Mouse (Mus musculus): ENCODE measurements around the gene 1700025G04Rik.

1700025G04Rik gene

GRCm38 (mm10) chr1:151890041-151890621, 199.8 kb downstream of the 1700025G04Rik start:
- peak; percentile 46 for DNase-seq

DNA sequence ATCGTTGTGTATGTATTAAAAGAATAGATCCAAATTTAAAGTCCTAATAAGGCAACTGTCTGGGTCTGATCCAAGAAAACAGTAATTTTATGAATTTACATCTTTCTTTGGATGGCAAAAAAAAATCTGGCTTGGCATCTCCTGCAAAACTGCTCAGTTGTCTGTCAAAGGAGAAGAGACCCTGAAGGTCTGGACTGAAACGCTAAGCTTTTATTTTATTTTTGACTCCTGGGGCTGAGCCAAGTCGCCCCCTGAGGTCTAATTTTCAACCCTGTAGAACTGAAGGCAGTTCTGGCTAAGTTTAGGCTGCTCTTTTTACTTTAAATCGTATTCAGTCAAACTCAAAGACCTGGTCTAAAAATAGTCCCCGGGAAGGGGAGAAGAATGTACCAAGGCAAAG, 202.3 kb downstream of the 1700025G04Rik start:
- DNase-seq = no peak

- DNase-seq = no peak
These were observed 202.8 kb downstream of the 1700025G04Rik start for GRCm38 (mm10) chr1:151887126-151887525.

GRCm38 (mm10) chr1:151886171-151886570, 203.8 kb downstream of the 1700025G04Rik start:
- no peak for DNase-seq

DNA sequence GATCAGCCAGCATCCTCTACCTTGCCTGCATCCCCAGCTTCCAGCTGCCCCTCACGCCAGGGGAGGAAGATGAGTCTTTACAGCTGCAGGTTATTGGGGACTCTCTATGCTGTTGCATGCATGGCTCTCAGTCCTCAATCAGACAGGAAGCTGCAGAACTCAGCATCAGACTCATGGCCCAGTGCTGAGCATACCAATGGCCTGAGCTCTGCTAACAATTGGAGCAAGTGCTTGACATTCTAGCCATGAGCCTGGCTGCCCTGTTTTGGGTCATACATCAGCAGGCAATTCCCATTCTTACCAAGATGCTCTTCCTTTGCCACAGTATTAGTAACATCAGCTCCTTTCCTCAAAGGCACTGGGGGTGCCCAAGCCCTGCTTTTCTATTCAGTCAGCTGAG, 208.7 kb downstream of the 1700025G04Rik start:
- no peak for DNase-seq

DNA sequence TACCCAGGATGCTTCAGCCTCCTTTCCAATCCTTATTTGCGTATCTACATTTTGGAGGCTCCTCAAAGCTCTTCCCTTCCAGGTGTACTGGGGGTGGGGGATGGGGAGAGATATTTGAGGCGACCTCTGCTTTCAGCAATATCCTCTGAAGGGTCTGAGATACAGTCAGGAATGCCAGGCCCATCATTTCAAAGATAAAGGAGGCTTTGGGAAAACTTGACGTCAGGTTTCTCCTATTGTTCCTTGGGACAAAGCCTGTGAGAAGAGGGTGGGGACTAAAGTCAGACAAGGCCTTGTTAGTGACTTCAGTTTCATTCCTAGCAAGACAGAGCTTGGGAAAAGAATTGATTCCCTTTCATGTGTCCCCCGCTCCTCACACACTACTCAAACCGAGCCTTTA, 209.2 kb downstream of the 1700025G04Rik start:
- DNase-seq = no peak

GRCm38 (mm10) chr1:151879966-151880365, 210.0 kb downstream of the 1700025G04Rik start:
- DNase-seq = no peak

DNA sequence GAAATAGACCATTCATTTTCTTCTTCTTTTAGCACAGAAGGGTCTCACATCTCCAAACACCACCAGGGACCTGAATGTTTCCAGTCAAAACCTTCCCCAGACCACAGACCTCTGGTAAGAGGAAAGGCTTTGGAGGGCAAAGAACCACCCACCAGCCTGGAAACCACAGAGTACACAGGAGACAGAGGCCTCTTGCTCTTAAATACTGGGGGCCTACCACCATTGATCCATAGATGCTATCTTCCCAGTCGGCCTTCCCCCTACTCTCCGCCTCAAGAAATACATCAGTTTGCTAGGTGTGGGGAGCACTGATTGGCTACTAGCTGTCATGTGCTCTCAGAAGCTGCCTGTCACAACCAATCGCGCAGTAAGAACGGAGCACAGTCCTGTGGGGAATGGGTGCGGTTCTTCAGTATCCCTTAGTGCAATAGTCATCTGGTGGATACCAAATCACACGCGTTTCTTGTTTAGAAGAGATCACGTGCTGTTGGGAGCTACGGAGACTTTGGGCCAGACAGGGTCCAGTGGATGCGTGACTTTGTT, 210.5 kb downstream of the 1700025G04Rik start:
- no peak for DNase-seq

DNA sequence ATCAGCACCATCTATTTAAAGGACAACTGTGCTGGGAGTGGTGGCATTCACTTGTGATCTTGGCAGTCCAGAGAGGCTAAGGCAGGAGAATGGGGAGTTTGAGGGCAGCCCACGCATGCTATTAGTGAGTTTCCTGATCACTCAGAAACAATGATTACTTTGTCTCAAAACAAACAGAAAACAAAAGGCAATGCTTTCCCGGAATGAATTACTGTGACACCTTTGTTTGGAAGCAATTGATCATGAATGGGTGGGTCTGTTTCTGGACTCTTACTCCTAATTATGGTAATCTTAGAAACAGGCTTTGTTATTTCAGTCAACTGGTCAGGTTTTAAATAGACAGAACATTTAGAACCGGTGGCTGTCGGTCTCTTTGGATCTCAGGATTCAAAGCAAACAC, 211.5 kb downstream of the 1700025G04Rik start:
- no peak for DNase-seq

DNA sequence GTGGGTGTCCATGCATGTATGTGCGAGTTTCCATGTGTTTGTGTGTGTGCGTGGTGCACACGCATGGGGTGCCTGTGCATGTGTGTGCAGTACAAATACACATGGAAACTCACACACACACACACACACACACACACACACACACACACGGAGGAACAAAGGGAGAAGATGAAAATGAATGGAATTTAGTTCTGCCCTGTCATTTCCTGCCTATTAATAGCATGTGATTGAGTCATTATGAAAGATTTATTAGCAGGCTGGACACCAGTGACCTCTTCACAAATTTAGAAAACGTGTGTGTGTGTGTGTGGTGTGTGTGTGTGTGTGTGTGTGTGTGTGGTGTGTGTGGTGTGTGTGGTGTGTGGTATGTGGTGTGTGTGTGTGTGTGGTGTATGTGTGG, 217.0 kb downstream of the 1700025G04Rik start:
- DNase-seq = no peak

DNA sequence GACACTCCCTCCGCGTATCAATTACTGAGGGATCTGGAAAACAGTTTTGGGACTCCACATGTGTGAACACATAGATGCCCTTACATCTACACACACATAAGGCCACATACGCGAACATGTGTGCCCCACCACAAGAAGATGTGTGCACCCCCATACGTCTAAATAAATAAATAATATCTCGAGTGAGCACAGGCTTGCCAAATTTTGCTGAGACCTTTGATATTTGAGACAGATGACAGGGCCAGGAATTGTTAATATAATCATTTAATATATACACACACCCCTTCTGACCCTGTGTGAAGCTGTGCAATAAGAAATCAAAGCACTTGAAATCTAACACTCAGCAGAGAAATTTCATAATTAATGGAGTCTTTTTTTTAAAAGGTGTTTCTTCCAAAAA, 225.6 kb downstream of the 1700025G04Rik start:
- DNase-seq = no peak

- no peak for DNase-seq
These were observed 226.2 kb downstream of the 1700025G04Rik start for GRCm38 (mm10) chr1:151863797-151864147.

GRCm38 (mm10) chr1:151863135-151863796, 226.7 kb downstream of the 1700025G04Rik start:
- no peak for DNase-seq

DNA sequence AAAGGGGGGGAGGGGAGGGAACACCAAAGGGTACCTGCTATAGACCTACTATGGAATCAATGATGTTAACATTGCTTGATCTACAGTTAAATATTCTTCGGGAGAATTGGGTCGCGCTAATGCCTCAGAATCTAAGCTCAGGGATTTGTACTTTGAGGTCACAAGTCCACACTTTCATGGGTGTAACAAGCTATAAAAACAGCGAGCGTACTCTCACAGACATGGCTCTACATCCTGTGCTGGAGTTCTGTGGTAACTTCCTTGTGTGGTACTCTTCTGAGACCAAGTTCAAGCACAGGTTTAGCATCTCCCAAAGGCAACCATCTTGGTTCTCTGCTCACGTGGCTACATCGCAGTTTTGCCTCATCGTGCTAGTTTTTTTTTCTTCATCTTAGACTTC, 227.8 kb downstream of the 1700025G04Rik start:
- DNase-seq = no peak

DNA sequence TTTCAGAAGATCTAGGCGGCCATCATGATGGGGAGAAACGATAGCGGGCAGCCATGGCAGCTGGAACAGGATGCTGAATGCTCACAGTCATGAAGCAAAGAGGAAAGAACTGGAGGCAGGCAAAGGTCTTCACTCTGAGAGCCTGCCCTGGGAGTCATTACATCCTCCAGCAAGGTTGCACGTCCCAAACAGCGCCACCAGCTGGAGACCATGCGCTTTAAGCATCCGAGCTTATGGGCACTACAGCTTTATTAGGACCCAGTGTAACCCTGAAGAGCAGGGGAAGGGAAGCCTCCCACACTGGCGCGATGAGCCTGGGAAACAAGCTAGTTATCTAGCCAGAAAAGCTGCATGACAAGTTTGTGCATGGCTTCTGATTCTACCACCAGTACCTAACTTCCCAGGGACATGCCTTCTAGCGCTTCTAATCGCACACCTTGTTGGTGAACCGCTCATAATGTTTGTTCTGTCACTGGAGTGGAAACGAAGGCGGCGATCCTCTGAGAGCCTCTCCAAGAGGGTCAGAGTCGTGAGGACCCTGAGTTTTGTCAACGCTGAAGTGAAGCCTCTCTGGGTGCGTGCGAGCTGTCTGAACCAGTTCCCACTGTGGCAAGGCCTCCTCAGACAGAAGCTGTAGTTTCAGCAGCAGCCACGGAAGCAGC, 228.5 kb downstream of the 1700025G04Rik start:
- no peak for DNase-seq

DNA sequence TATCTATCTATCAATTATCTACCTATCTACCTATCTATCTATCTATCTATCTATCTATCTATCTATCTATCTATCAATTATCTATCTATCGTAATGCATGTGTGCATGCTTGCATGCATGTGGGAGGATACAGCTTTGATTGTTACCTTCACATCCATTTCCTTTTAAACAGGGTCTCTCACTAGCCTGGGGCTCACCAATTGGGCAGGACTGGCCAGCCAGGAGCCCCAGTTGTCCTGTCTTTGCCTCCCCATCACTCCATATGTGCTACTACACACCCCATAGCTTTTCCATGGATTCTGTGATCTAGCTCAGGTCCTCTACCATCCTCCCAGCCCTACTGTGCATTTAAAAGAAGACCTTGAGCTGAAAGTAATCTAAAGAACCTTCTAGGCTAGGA, 231.5 kb downstream of the 1700025G04Rik start:
- DNase-seq = no peak

DNA sequence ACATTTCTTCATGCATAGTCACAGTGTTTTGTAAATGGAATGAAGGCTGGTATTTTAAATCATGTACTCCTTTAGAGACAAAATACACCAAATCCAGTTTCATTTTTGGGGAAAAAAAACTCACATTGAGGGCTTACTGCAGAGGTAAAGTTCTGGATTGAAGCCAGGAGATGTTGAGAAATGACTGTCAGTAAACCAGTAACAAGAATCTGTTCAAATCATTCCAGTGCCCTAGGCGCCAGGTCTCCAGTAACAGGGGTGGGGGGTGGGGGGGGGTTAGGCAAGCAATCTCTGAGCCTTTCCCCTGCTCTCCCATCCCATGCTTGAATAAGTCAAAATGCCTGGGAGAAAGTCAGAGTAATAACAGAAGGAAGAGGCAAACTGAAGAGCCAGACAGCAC, 234.4 kb downstream of the 1700025G04Rik start:
- no peak for DNase-seq

DNA sequence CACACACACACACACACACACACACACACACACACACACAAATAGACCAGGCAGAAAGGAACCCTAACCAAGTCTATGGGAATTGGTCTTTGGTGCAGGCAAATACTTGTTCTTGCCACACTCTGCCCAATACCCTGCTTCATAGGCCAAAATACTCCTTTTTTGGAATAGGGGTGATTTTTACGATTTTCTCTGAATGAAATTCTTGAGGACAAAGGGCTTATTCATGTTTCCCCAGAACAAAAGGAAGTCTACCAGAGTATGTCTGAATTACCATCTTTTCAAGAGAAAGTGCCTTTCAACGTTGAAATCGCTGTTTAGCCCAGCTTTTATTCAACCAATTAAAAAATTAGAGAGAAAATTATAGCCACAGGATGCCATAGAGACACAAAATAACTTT, 237.9 kb downstream of the 1700025G04Rik start:
- no peak for DNase-seq

GRCm38 (mm10) chr1:151851051-151851848, 238.7 kb downstream of the 1700025G04Rik start:
- DNase-seq = peak; percentile 30

DNA sequence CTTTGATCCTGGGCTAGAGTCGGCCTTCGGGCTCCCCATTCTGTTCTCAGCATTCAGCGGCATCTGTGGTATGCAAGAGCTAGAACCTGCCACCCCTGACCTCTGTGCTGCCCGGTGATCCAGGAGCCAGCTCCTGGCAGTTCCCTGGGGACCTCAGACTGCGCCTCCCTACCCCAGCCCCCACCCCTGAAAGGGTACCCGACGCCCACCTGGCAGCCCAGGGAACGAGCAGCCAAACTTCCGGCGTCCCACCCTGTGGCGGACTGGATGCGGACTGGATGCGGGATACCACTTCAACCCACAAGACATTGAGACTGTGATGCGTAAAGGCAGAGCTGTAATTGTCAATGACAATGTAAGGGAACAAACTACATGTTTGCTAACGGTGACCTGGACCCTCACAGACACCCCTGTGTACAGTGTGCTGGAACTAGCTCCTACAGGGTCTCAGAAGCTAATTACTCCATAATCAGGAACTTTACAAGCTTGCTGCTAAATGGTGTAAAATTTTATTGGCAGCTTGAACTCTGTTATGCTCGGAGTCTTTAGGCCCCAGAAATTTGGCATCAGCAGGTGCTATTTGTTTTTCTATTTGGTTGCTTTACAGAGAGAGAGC, 239.8 kb downstream of the 1700025G04Rik start:
- no peak for DNase-seq

DNA sequence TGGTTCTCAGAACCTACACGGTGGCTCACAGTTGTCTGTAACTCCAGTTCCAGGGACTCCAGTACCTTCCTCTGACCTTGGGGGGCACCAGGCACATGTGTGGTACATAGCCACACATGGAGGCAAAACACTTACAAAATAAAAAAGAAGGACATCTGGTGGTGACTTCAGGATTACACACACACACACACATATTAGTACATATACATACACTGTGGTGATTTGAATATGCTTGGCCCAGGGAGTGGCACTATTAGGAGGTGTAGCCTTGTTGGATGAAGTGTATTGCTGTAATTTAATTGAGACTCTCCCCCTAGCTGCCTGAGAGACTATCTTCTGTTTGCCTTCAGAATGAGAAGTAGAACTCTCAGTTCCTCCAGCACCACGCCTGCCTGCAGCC, 241.6 kb downstream of the 1700025G04Rik start:
- DNase-seq = no peak

- DNase-seq = no peak
These were observed 243.8 kb downstream of the 1700025G04Rik start for GRCm38 (mm10) chr1:151845926-151846782.

Data from right cerebral cortex, postnatal 14 days (tissue).